ENCODE assay signal across 7 mouse cellular contexts in the genomic region with DNA sequence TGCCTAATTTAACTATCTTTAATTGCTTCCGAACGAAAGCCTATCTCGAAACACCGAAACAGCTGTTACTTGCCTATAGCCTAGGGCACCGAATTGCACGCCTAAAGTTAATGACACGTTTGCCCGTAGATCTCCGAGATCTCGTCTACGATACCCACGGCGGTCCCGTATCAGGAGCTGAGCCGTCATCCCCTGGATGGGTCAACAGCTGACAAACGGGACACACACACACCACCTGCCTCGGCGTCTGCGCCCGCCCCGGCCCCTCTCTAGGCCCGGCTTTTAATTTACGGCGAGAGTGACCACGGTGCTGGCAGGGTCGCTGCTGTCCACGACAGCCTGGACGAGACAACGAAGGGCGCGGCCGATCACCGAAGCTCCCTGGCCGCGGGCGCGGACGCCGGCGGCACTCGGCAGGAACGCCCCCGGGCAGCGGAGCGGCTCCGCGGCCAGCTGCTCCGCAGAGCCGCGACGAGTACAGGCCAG. TPM values are rescaled to one million over a fixed set of nuclear protein-coding genes. Genes with fewer than 3 reads are reported as not detected.
DNase-seq lines count a peak whose midpoint lies in the region; ATAC-seq and TF ChIP-seq lines count a peak whose summit lies in the region.

No protein-coding gene starts in this region.

- peak; percentile 59 for ATAC-seq in lung, embryonic 16.5 days (ENCODE audit: low read depth)
- ATAC-seq in forebrain, embryonic 16.5 days, result peak; percentile 47
- peak; percentile 57 for ATAC-seq in liver, embryonic 16.5 days (ENCODE audit: low read depth)

- no peaks in the 10 kb centered on the region for H3K9me3 ChIP-seq in lung, embryonic 16.5 days (ENCODE audit: control insufficient read depth, low read length)
- H3K9me3 ChIP-seq in forebrain, embryonic 16.5 days (ENCODE audit: control insufficient read depth, low read length), result no peaks in the 10 kb centered on the region
- H3K9me3 ChIP-seq in liver, embryonic 16.5 days (replicated peaks; ENCODE audit: control insufficient read depth, low read length), result no peaks in the 10 kb centered on the region

- H3K27me3 ChIP-seq in lung, embryonic 16.5 days (ENCODE audit: control insufficient read depth, insufficient read depth, low read depth, low read length), result no peaks in the 10 kb centered on the region
- no peaks in the 10 kb centered on the region for H3K27me3 ChIP-seq in forebrain, embryonic 16.5 days (replicated peaks; ENCODE audit: control insufficient read depth, insufficient read depth, low read length)
- H3K27me3 ChIP-seq in liver, embryonic 16.5 days (ENCODE audit: control insufficient read depth, insufficient read depth, low read depth, low read length), result no peaks in the 10 kb centered on the region

- peaks cover 16% of the 10 kb centered on the region for H3K4me1 ChIP-seq in lung, embryonic 16.5 days (replicated peaks; ENCODE audit: control insufficient read depth, insufficient read depth, low read length)
- H3K4me1 ChIP-seq in forebrain, embryonic 16.5 days (replicated peaks; ENCODE audit: control insufficient read depth, insufficient read depth, low read length), result peaks cover 11% of the 10 kb centered on the region
- H3K4me1 ChIP-seq in liver, embryonic 16.5 days (ENCODE audit: control insufficient read depth, low read depth, low read length), result peaks cover 11% of the 10 kb centered on the region

- no peak for DNase-seq in lung, adult 18-20 months
- peak; percentile 46 for DNase-seq in brain, embryonic 14.5 days (ENCODE audit: low read depth)
- peak; percentile 63 for DNase-seq in testis, postnatal 14 days (ENCODE audit: low spot score)
- no peak for DNase-seq in kidney, adult 11 months

- no peaks in the 10 kb centered on the region for H3K36me3 ChIP-seq in lung, embryonic 16.5 days (ENCODE audit: control insufficient read depth, insufficient read depth, low read length)
- no peaks in the 10 kb centered on the region for H3K36me3 ChIP-seq in forebrain, embryonic 16.5 days (ENCODE audit: control insufficient read depth, insufficient read depth)
- peaks cover under 1% of the 10 kb centered on the region for H3K36me3 ChIP-seq in liver, embryonic 16.5 days (ENCODE audit: control insufficient read depth, insufficient read depth)

- H3K9ac ChIP-seq in lung, embryonic 16.5 days (ENCODE audit: low read length), result peak overlapping the region; percentile 98
- H3K9ac ChIP-seq in forebrain, embryonic 16.5 days (replicated peaks; ENCODE audit: low read depth, low read length), result peak overlapping the region; percentile 97
- H3K9ac ChIP-seq in liver, embryonic 16.5 days (ENCODE audit: low read depth, low read length), result peak overlapping the region; percentile 96

- 1% methylated on average over 51 of the region's 51 CpGs for WGBS in lung, embryonic 16.5 days
- whole genome bisulfite sequencing in forebrain, embryonic 16.5 days, result under 1% methylated on average over 51 of the region's 51 CpGs
- under 1% methylated on average over 51 of the region's 51 CpGs for WGBS in liver, embryonic 16.5 days (ENCODE audit: insufficient replicate concordance)

- peak overlapping the region; percentile 98 for H3K4me3 ChIP-seq in lung, embryonic 16.5 days (ENCODE audit: low read length)
- peak overlapping the region; percentile 98 for H3K4me3 ChIP-seq in forebrain, embryonic 16.5 days (replicated peaks; ENCODE audit: low read length)
- H3K4me3 ChIP-seq in liver, embryonic 16.5 days (ENCODE audit: low read depth, low read length), result peak overlapping the region; percentile 89

- H3K27ac ChIP-seq in lung, embryonic 16.5 days (ENCODE audit: low read length), result peak overlapping the region; percentile 59; the same call in 1 of the 2 replicates
- peak overlapping the region; percentile 80 for H3K27ac ChIP-seq in forebrain, embryonic 16.5 days (ENCODE audit: low read length)
- H3K27ac ChIP-seq in liver, embryonic 16.5 days (ENCODE audit: low read length), result peak overlapping the region; percentile 95

- TF ChIP-seq POLR2A in brain, embryonic 14.5 days (IDR thresholded peaks at IDR 0.05; ENCODE audit: borderline replicate concordance, extremely low read depth, insufficient read depth, insufficient read length, poor library complexity, severe bottlenecking), result no peak

- TF ChIP-seq CTCF in brain, embryonic 14.5 days (IDR thresholded peaks at IDR 0.05; ENCODE audit: borderline replicate concordance, extremely low read depth, insufficient read depth, insufficient read length), result no peak

- H3K4me2 ChIP-seq in lung, embryonic 16.5 days (ENCODE audit: low read depth, low read length), result peak overlapping the region; percentile 85
- H3K4me2 ChIP-seq in forebrain, embryonic 16.5 days (ENCODE audit: low read length), result peak overlapping the region; percentile 85
- peak overlapping the region; percentile 92 for H3K4me2 ChIP-seq in liver, embryonic 16.5 days (ENCODE audit: low read depth, low read length)

RNA-seq across cellular contexts. Expression of gene Ergic2, which starts 0.7 kb away (rescaled TPM):
- 205 and 219 TPM in 2 replicates for polyA plus RNA-seq in lung, embryonic 16.5 days (2015; fragmentation: Nextera tagmentation; extraction: Ambion mirVana)
- 82.7 and 83.4 TPM in 2 replicates for polyA plus RNA-seq in brain, embryonic 14.5 days (2012; rRNA removed)
- 195 and 213 TPM in 2 replicates for polyA plus RNA-seq in forebrain, embryonic 16.5 days (2015; fragmentation: Nextera tagmentation; extraction: Ambion mirVana)
- 95.2 and 95.4 TPM in 2 replicates for polyA plus RNA-seq in liver, embryonic 16.5 days (2015; fragmentation: Nextera tagmentation; extraction: Ambion mirVana)

Comparison
In these comparisons a context has a peak if more than half of its experiments do, and no peak if none do; other contexts are left out.
1. DNase-seq: peak in brain, embryonic 14.5 days (single experiment) and testis, postnatal 14 days (single experiment); none in lung, adult 18-20 months (0 of 2) and kidney, adult 11 months (single experiment).
2. Peak in every context shown above with its lines, with median percentiles within 50 percentile points of each other: ATAC-seq, H3K27ac ChIP-seq, H3K4me2 ChIP-seq, H3K4me3 ChIP-seq and H3K9ac ChIP-seq.